Mouse (Mus musculus) olfactory bulb, adult 2 months (tissue): ENCODE measurements around the gene Ttll3.

Experiments used
- CTCF ChIP-seq: fragments of 200-500 bp; IDR thresholded peaks from 2 replicates; pipeline ENCODE4 v1.5.1; 2012; ENCODE audit warnings: low read depth, mild to moderate bottlenecking, low read length, moderate library complexity; ENCODE audit not compliant: insufficient read depth
- POLR2A ChIP-seq: fragments of 200-500 bp; IDR thresholded peaks from 2 replicates; pipeline ENCODE4 v1.6.1; 2012; ENCODE audit warnings: mild to moderate bottlenecking, low read depth, low read length, moderate library complexity; ENCODE audit not compliant: insufficient read depth

- TF ChIP-seq CTCF (no peak), POLR2A (no peak)
Measured at GRCm38 (mm10) chr6:113368124-113368523, 20.9 kb upstream of the Ttll3 start.
